Mouse (Mus musculus) intestine, embryonic 15.5 days (tissue): Measurements from ENCODE around the gene Glg1. TPM values are rescaled to one million over a fixed set of nuclear protein-coding genes. Genes with fewer than 3 reads are reported as not detected.

Experiments
- polyA plus RNA-seq: library from polyadenylated mRNA; unstranded; fragments of >200 nt; fragmentation: Nextera tagmentation; extraction: Ambion mirVana; gene quantifications from 2 replicates; pipeline ENCODE4 v1.2.1, GENCODE M21; 2015

The Glg1 gene
- polyA plus RNA-seq, 1 experiment from 2014 or later: 57.4 TPM

Other genes with a start within 250 kb of the Glg1 start
- 7.0 and 7.5 TPM in 2 replicates for gene Ddx19b, start 227.5 kb downstream of the Glg1 start, polyA plus RNA-seq
- gene Aars, start 226.1 kb downstream of the Glg1 start, polyA plus RNA-seq: 50.4 and 54.1 TPM in 2 replicates
- 23.0 and 24.3 TPM in 2 replicates for gene Exosc6, start 202.9 kb downstream of the Glg1 start, polyA plus RNA-seq
- 0.13 and 0.32 TPM in 2 replicates for gene Clec18a, start 166.8 kb downstream of the Glg1 start, polyA plus RNA-seq
- gene Pdpr, start 164.6 kb downstream of the Glg1 start, polyA plus RNA-seq: 9.5 and 10.1 TPM in 2 replicates
- 49.4 and 50.3 TPM in 2 replicates for gene Rfwd3, start 41.0 kb upstream of the Glg1 start, polyA plus RNA-seq
- gene Mlkl, start 79.0 kb upstream of the Glg1 start, polyA plus RNA-seq: 2.7 TPM in 2 replicates
- 0.88 and 1.2 TPM in 2 replicates for gene Fa2h, start 134.6 kb upstream of the Glg1 start, polyA plus RNA-seq